ENCODE assay signal across 27 mouse cellular contexts in the genomic region with DNA sequence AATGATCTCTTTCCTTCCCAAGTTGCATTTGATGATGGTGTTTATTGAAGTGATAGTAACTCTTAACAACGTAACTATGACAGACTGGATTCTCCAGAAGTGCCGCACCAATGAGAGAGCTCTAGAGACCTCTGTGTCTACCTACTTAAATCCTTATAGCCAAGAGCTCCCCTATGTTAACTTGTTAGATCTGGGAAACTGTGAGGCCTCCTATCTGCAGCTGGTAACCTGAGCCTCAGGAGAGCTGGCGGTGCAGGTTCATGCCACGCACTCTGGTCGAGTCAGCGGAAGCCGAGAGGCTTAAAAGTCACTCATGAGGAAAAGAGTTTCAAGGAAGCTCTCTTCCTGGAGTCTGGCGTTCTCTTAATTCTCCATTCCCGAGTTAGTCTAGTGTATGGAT. TPM values are rescaled to one million over a fixed set of nuclear protein-coding genes. Genes with fewer than 3 reads are reported as not detected.
"Had no signal": no experiment of that assay in that cellular context is flagged by ENCODE, and none has a peak within 500 bp of the region (broad histone marks: within the 10 kb centered on the region; RNA-seq: fewer than 3 reads in every experiment).

No protein-coding gene starts in this region.

- H3K4me1 ChIP-seq: heart, embryonic 13.5 days; heart, embryonic 15.5 days; hindbrain, embryonic 10.5 days; hindbrain, embryonic 12.5 days; intestine, embryonic 15.5 days; limb, embryonic 12.5 days; liver, embryonic 13.5 days; liver, embryonic 15.5 days had no signal

- H3K27ac ChIP-seq: gastrocnemius, adult 2 months; heart, adult 2 months; heart, embryonic 13.5 days; heart, embryonic 15.5 days; hindbrain, embryonic 10.5 days; hindbrain, embryonic 12.5 days; hindbrain, embryonic 14.5 days; intestine, embryonic 15.5 days; kidney, postnatal 0 days; layer of hippocampus, adult 2 months; left cerebral cortex, adult 2 months; limb, embryonic 10.5 days; limb, embryonic 12.5 days; liver, embryonic 13.5 days; liver, embryonic 15.5 days had no signal

- H3K27me3 ChIP-seq: heart, embryonic 13.5 days; heart, embryonic 15.5 days; hindbrain, embryonic 12.5 days; intestine, embryonic 15.5 days; limb, embryonic 12.5 days; liver, embryonic 13.5 days; liver, embryonic 15.5 days had no signal

- H3K4me2 ChIP-seq: heart, embryonic 11.5 days; heart, embryonic 13.5 days; heart, embryonic 15.5 days; hindbrain, embryonic 12.5 days; hindbrain, embryonic 14.5 days; intestine, embryonic 15.5 days; limb, embryonic 12.5 days; liver, embryonic 11.5 days; liver, embryonic 13.5 days; liver, embryonic 15.5 days had no signal

- ATAC-seq: forebrain, embryonic 16.5 days; hindbrain, embryonic 16.5 days; inflammation-experienced regulatory T-cells, adult 6 months; intestine, embryonic 15.5 days; intestine, postnatal 0 days had no signal

- H3K4me3 ChIP-seq: gastrocnemius, adult 2 months; heart, adult 2 months; heart, embryonic 13.5 days; heart, embryonic 15.5 days; hindbrain, embryonic 10.5 days; hindbrain, embryonic 12.5 days; intestine, embryonic 15.5 days; layer of hippocampus, adult 2 months; left cerebral cortex, adult 2 months; limb, embryonic 10.5 days; limb, embryonic 12.5 days; liver, embryonic 13.5 days; liver, embryonic 15.5 days had no signal

- DNase-seq: gastrocnemius, adult 2 months; gastrocnemius, postnatal 10 days; gastrocnemius, postnatal 25 days; heart, adult 2 months; heart, postnatal 4 days; kidney, postnatal 36 days; liver; liver, embryonic 13.5 days had no signal

- H3K9me3 ChIP-seq: heart, embryonic 13.5 days; heart, embryonic 15.5 days; hindbrain, embryonic 10.5 days; hindbrain, embryonic 12.5 days; intestine, embryonic 15.5 days; limb, embryonic 10.5 days; limb, embryonic 12.5 days; liver, embryonic 13.5 days; liver, embryonic 15.5 days had no signal

- H3K36me3 ChIP-seq: heart, embryonic 13.5 days; heart, embryonic 15.5 days; hindbrain, embryonic 10.5 days; hindbrain, embryonic 12.5 days; intestine, embryonic 15.5 days; limb, embryonic 10.5 days; limb, embryonic 12.5 days; liver, embryonic 13.5 days; liver, embryonic 15.5 days had no signal

- H3K9ac ChIP-seq: heart, embryonic 13.5 days; heart, embryonic 15.5 days; hindbrain, embryonic 12.5 days; hindbrain, embryonic 14.5 days; intestine, embryonic 15.5 days; limb, embryonic 12.5 days; liver, embryonic 13.5 days; liver, embryonic 15.5 days had no signal

RNA-seq across cellular contexts. Expression of gene Zfp648, which starts 33.8 kb away (rescaled TPM):
- polyA plus RNA-seq: heart, adult 2 months; heart, embryonic 11.5 days; heart, postnatal 0 days; hindbrain, embryonic 10.5 days; inflammation-experienced regulatory T-cells, adult 6 months; intestine, embryonic 15.5 days; intestine, postnatal 0 days; liver, embryonic 11.5 days; liver, embryonic 13.5 days; liver, embryonic 15.5 days had no signal
